Comparison of ENCODE assay signal across 15 mouse cellular contexts in genomic region chr3:121417379-121418250, GRCm38 (mm10). TPM values are rescaled to one million over a fixed set of nuclear protein-coding genes. Genes with fewer than 3 reads are reported as not detected.
DNase-seq lines count a peak whose midpoint lies in the region; ATAC-seq and TF ChIP-seq lines count a peak whose summit lies in the region.
"Had no signal": no experiment of that assay in that cellular context is flagged by ENCODE, and none has a peak within 500 bp of the region (broad histone marks: within the 10 kb centered on the region; RNA-seq: fewer than 3 reads in every experiment).

No protein-coding gene starts in this region.

- H3K4me2 ChIP-seq in forebrain, embryonic 12.5 days, result no peak overlapping the region
- H3K4me2 ChIP-seq in forebrain, embryonic 13.5 days, result no peak overlapping the region
- no peak overlapping the region for H3K4me2 ChIP-seq in hindbrain, embryonic 11.5 days (replicated peaks; ENCODE audit: low read depth, low read length)
- no peak overlapping the region for H3K4me2 ChIP-seq in hindbrain, postnatal 0 days (ENCODE audit: low read depth, low read length)
- H3K4me2 ChIP-seq in midbrain, embryonic 11.5 days, result no peak overlapping the region
- H3K4me2 ChIP-seq in midbrain, embryonic 16.5 days (ENCODE audit: low read length), result no peak overlapping the region
- H3K4me2 ChIP-seq: limb, embryonic 15.5 days had no signal

- H3K9ac ChIP-seq in forebrain, embryonic 12.5 days, result no peak overlapping the region
- H3K9ac ChIP-seq in forebrain, embryonic 13.5 days, result no peak overlapping the region
- no peak overlapping the region for H3K9ac ChIP-seq in hindbrain, embryonic 11.5 days (ENCODE audit: low read depth, low read length)
- no peak overlapping the region for H3K9ac ChIP-seq in hindbrain, postnatal 0 days (replicated peaks; ENCODE audit: low read length)
- no peak overlapping the region for H3K9ac ChIP-seq in midbrain, embryonic 11.5 days (ENCODE audit: low read length)
- no peak overlapping the region for H3K9ac ChIP-seq in midbrain, embryonic 16.5 days (ENCODE audit: low read depth, low read length)
- H3K9ac ChIP-seq: limb, embryonic 15.5 days had no signal

- no peak for TF ChIP-seq CTCF in hindbrain, postnatal 0 days (IDR thresholded peaks at IDR 0.05; ENCODE audit: low read depth)

- WGBS in forebrain, embryonic 12.5 days, result 33% methylated on average over 14 of the region's 14 CpGs
- WGBS in forebrain, embryonic 13.5 days, result 30% methylated on average over 14 of the region's 14 CpGs
- WGBS in hindbrain, embryonic 11.5 days, result 51% methylated on average over 14 of the region's 14 CpGs
- 43% methylated on average over 14 of the region's 14 CpGs for WGBS in hindbrain, postnatal 0 days
- WGBS in midbrain, embryonic 11.5 days, result 41% methylated on average over 14 of the region's 14 CpGs
- WGBS in midbrain, embryonic 16.5 days, result 36% methylated on average over 14 of the region's 14 CpGs

- peak; percentile 17 for DNase-seq in hindbrain, embryonic 11.5 days (ENCODE audit: low spot score)
- DNase-seq in hindbrain, postnatal 0 days (ENCODE audit: low spot score), result no peak
- peak; percentile 91 for DNase-seq in midbrain, embryonic 11.5 days (ENCODE audit: low spot score, missing footprints)
- DNase-seq in natural killer cell, adult 2 months (ENCODE audit: low spot score in 2 of 2), result no peak
- no peak for DNase-seq in spleen, adult 18-20 months
- DNase-seq: adrenal gland, postnatal 25 days; B cell, adult 2 months; retina, postnatal 1 day; thymus, adult 2 months had no signal

- H3K9me3 ChIP-seq in forebrain, embryonic 12.5 days, result no peaks in the 10 kb centered on the region
- no peaks in the 10 kb centered on the region for H3K9me3 ChIP-seq in forebrain, embryonic 13.5 days (replicated peaks)
- H3K9me3 ChIP-seq in hindbrain, embryonic 11.5 days (ENCODE audit: control insufficient read depth, low read length), result no peaks in the 10 kb centered on the region
- no peaks in the 10 kb centered on the region for H3K9me3 ChIP-seq in hindbrain, postnatal 0 days (ENCODE audit: low read length)
- H3K9me3 ChIP-seq in midbrain, embryonic 11.5 days (ENCODE audit: control insufficient read depth, low read length), result no peaks in the 10 kb centered on the region
- no peaks in the 10 kb centered on the region for H3K9me3 ChIP-seq in midbrain, embryonic 16.5 days (replicated peaks; ENCODE audit: control insufficient read depth, low read length, poor library complexity, severe bottlenecking)
- H3K9me3 ChIP-seq: limb, embryonic 15.5 days had no signal

- 0 out of 2 replicates have a peak overlapping the region, but pooled peaks have one; percentile 36 for H3K27ac ChIP-seq in forebrain, embryonic 12.5 days
- no peak overlapping the region for H3K27ac ChIP-seq in forebrain, embryonic 13.5 days
- no peak overlapping the region for H3K27ac ChIP-seq in hindbrain, embryonic 11.5 days (ENCODE audit: low read depth, low read length)
- H3K27ac ChIP-seq in hindbrain, postnatal 0 days, result no peak overlapping the region
- no peak overlapping the region for H3K27ac ChIP-seq in midbrain, embryonic 11.5 days (ENCODE audit: low read depth, low read length)
- H3K27ac ChIP-seq in midbrain, embryonic 16.5 days (ENCODE audit: low read length), result no peak overlapping the region
- H3K27ac ChIP-seq: macrophage had no signal

- no peaks in the 10 kb centered on the region for H3K36me3 ChIP-seq in forebrain, embryonic 12.5 days (replicated peaks)
- H3K36me3 ChIP-seq in forebrain, embryonic 13.5 days (ENCODE audit: poor library complexity, severe bottlenecking), result no peaks in the 10 kb centered on the region
- H3K36me3 ChIP-seq in hindbrain, embryonic 11.5 days (ENCODE audit: control insufficient read depth, insufficient read depth, low read length), result no peaks in the 10 kb centered on the region
- H3K36me3 ChIP-seq in hindbrain, postnatal 0 days (ENCODE audit: insufficient read depth, low read length), result no peaks in the 10 kb centered on the region
- no peaks in the 10 kb centered on the region for H3K36me3 ChIP-seq in midbrain, embryonic 11.5 days (ENCODE audit: control insufficient read depth, insufficient read depth, low read length)
- no peaks in the 10 kb centered on the region for H3K36me3 ChIP-seq in midbrain, embryonic 16.5 days (ENCODE audit: control insufficient read depth, insufficient read depth, low read length)
- H3K36me3 ChIP-seq: limb, embryonic 15.5 days had no signal

- peaks cover 12% of the 10 kb centered on the region for H3K4me1 ChIP-seq in forebrain, embryonic 12.5 days
- H3K4me1 ChIP-seq in forebrain, embryonic 13.5 days, result peaks cover 10% of the 10 kb centered on the region
- H3K4me1 ChIP-seq in hindbrain, embryonic 11.5 days (replicated peaks; ENCODE audit: control insufficient read depth, insufficient read depth, low read length), result no peaks in the 10 kb centered on the region
- no peaks in the 10 kb centered on the region for H3K4me1 ChIP-seq in hindbrain, postnatal 0 days (ENCODE audit: insufficient read depth, low read length)
- peaks cover 14% of the 10 kb centered on the region for H3K4me1 ChIP-seq in midbrain, embryonic 11.5 days (ENCODE audit: control insufficient read depth, insufficient read depth, low read length)
- no peaks in the 10 kb centered on the region for H3K4me1 ChIP-seq in midbrain, embryonic 16.5 days (ENCODE audit: control insufficient read depth, insufficient read depth, low read length)

- ATAC-seq in forebrain, embryonic 12.5 days (ENCODE audit: low FRiP score), result peak; percentile 67
- ATAC-seq in forebrain, embryonic 13.5 days, result no peak
- ATAC-seq in hindbrain, embryonic 11.5 days (ENCODE audit: low FRiP score), result no peak; the same call in 1 of the 2 replicates
- no peak for ATAC-seq in hindbrain, postnatal 0 days
- ATAC-seq in midbrain, embryonic 11.5 days (ENCODE audit: low FRiP score), result peak; percentile 40
- no peak for ATAC-seq in midbrain, embryonic 16.5 days
- ATAC-seq: Patski had no signal

- H3K27me3 ChIP-seq in forebrain, embryonic 12.5 days, result no peaks in the 10 kb centered on the region
- H3K27me3 ChIP-seq in forebrain, embryonic 13.5 days, result no peaks in the 10 kb centered on the region
- H3K27me3 ChIP-seq in hindbrain, embryonic 11.5 days (ENCODE audit: control insufficient read depth, insufficient read depth, low read length), result no peaks in the 10 kb centered on the region
- no peaks in the 10 kb centered on the region for H3K27me3 ChIP-seq in hindbrain, postnatal 0 days (ENCODE audit: insufficient read depth, low read length)
- H3K27me3 ChIP-seq in midbrain, embryonic 11.5 days (ENCODE audit: control insufficient read depth, insufficient read depth, low read length), result no peaks in the 10 kb centered on the region
- H3K27me3 ChIP-seq in midbrain, embryonic 16.5 days (ENCODE audit: control insufficient read depth, insufficient read depth, low read depth, low read length), result no peaks in the 10 kb centered on the region
- H3K27me3 ChIP-seq: limb, embryonic 15.5 days; Patski had no signal

- no peak overlapping the region for H3K4me3 ChIP-seq in forebrain, embryonic 12.5 days (replicated peaks)
- no peak overlapping the region for H3K4me3 ChIP-seq in forebrain, embryonic 13.5 days
- H3K4me3 ChIP-seq in hindbrain, embryonic 11.5 days (ENCODE audit: low read depth, low read length), result no peak overlapping the region
- no peak overlapping the region for H3K4me3 ChIP-seq in hindbrain, postnatal 0 days (ENCODE audit: low read length)
- no peak overlapping the region for H3K4me3 ChIP-seq in midbrain, embryonic 11.5 days (ENCODE audit: low read depth, low read length)
- no peak overlapping the region for H3K4me3 ChIP-seq in midbrain, embryonic 16.5 days (ENCODE audit: low read depth, low read length)
- H3K4me3 ChIP-seq: limb, embryonic 15.5 days had no signal

RNA-seq across cellular contexts. Expression of gene Cnn3, which starts 8.7 kb away (rescaled TPM):
- 831 and 838 TPM in 2 replicates for polyA plus RNA-seq in forebrain, embryonic 12.5 days (2016; fragmentation: Nextera tagmentation; extraction: Ambion mirVana)
- polyA plus RNA-seq in forebrain, embryonic 13.5 days (2015; fragmentation: Nextera tagmentation; extraction: Ambion mirVana), result 770 and 773 TPM in 2 replicates
- polyA plus RNA-seq in hindbrain, embryonic 11.5 days (2014; fragmentation: Nextera tagmentation; extraction: Ambion mirVana), result 1,127 and 1,205 TPM in 2 replicates
- total RNA-seq in hindbrain, postnatal 0 days (2014; rRNA removed), result 180 and 194 TPM in 2 replicates
- 317 and 348 TPM in 2 replicates for polyA plus RNA-seq in hindbrain, postnatal 0 days (2015; fragmentation: Nextera tagmentation; extraction: Ambion mirVana)
- polyA plus RNA-seq in midbrain, embryonic 11.5 days (2014; fragmentation: Nextera tagmentation; extraction: Ambion mirVana), result 1,158 and 1,201 TPM in 2 replicates
- 311 and 357 TPM in 2 replicates for polyA plus RNA-seq in midbrain, embryonic 16.5 days (2015; fragmentation: Nextera tagmentation; extraction: Ambion mirVana)

Comparison
In these comparisons a context has a peak if more than half of its experiments do, and no peak if none do; other contexts are left out.
1. ATAC-seq: peak in forebrain, embryonic 12.5 days (single experiment) and midbrain, embryonic 11.5 days (single experiment); none in forebrain, embryonic 13.5 days (single experiment), hindbrain, embryonic 11.5 days (single experiment), hindbrain, postnatal 0 days (single experiment) and midbrain, embryonic 16.5 days (single experiment).
2. DNase-seq: peak in hindbrain, embryonic 11.5 days (single experiment) and midbrain, embryonic 11.5 days (single experiment); none in hindbrain, postnatal 0 days (single experiment), natural killer cell, adult 2 months (0 of 2) and spleen, adult 18-20 months (0 of 2).